Mouse (Mus musculus): Measurements from ENCODE around the gene Cox16.
"Not testable (repeated sequence)": the region's sequence is repeated elsewhere in the genome, so short reads cannot be mapped to it uniquely, and the experiment has no call there.

Gene Cox16

GRCm38 (mm10) chr12:81484727-81485191 lies at the start of gene Cox16:
TSS of gene Cox16 (minus strand) at chr12:81485127.
- peak; percentile 80 to 84 for DNase-seq (ENCODE audit: low spot score in 2 of 2)

- DNase-seq (ENCODE audit: low spot score in 2 of 2), result no peak
These were observed 48.1 kb upstream of the Cox16 start for GRCm38 (mm10) chr12:81533029-81533419.

- peak; percentile 78 to 80 for DNase-seq (ENCODE audit: low spot score in 2 of 2)
These were observed 47.5 kb upstream of the Cox16 start, which contains the start of the genes Gm20498 and Synj2bp for GRCm38 (mm10) chr12:81532316-81533028. TSS of gene Gm20498 (minus strand) at chr12:81532905. TSS of gene Synj2bp (minus strand) at chr12:81532911.

- DNase-seq (ENCODE audit: low spot score in 2 of 2), result not testable (repeated sequence)
These were observed 45.7 kb upstream of the Cox16 start for GRCm38 (mm10) chr12:81530587-81530986.

DNA sequence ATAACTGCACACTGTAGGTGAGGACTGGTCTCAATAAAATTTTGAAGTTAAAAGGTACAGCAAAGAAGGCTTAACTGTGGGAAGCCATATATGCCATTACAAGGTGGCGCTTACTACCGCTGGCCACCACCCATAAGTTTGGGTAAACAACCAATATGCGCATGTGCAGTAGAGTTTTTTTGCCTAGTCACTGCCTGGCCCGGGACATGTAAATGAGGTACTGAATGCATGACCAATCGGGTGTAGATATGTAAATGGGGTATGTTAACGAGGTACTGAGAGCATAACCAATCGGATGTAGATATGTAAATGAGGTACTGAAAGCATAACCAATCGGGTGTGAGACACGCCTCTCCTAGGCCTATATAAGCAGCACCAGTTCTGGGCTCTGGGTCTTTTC lies 12.0 kb upstream of the Cox16 start:
- DNase-seq (ENCODE audit: low spot score in 2 of 2), result not testable (repeated sequence)

- DNase-seq (ENCODE audit: low spot score in 2 of 2), result no peak
These were observed 5.6 kb upstream of the Cox16 start for GRCm38 (mm10) chr12:81490491-81490890.

GRCm38 (mm10) chr12:81485311-81485710 lies 384 bp upstream of the Cox16 start:
- DNase-seq (ENCODE audit: low spot score in 2 of 2), result no peak

- no peak for DNase-seq (ENCODE audit: low spot score in 2 of 2)
These were observed 715 bp downstream of the Cox16 start for GRCm38 (mm10) chr12:81484212-81484611.

DNA sequence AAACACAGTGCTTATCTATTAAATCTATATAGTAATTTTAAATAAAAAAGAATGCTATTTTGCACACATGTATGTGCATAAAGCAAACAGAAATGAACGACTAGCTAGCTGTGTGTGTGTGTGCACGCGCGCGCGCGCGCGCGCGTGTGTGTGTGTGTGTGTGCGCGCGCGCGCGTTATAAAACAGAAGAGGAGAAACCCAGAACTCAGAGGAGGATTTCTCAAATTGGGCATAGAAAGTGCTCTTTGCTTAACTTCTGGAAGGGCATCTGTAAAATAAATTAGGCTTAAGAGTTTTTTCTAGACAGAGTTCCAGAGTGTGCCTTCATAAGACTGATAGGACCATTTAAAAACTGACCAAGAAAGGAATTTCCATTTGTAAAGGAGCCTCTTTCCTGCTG lies 1.3 kb downstream of the Cox16 start:
- DNase-seq (ENCODE audit: low spot score in 2 of 2), result no peak

DNA sequence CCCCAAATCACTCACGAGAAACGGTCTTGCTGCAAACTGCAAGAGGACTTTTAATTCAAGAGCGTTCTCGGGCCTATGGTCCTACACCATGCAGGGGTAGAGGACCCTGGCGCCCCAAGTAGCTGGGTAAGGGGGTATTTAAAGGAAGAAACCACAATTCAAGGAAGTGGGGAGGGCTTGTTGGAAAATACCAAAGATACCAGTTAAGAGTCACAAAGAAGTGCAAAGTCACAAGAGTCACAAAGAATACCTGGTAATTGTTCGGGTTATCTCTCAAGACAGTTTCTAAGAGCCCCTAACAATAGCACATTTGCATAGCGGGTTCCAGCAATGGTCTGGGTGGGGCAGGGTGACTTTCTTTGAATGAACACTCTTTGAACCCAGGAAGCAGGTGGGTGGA lies 25.9 kb downstream of the Cox16 start:
- not testable (repeated sequence) for DNase-seq (ENCODE audit: low spot score in 2 of 2)

DNA sequence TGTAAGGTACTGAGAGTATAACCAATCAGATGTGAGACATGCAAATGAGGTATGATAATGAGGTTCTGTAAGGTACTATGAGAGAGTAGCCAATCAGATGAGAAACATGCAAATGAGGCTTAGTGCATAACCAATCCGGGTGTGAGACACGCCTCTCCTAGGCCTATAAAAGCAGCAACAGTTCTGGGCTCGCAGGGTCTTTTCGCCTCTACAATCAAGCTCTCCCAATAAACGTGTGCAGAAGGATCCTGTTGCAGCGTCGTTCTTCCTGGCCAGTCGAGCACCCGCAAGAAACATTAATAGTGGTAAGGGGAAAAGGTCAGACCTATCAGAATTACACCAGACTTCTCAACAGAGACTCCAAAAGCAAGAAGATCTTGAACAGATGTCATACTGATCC lies 45.9 kb downstream of the Cox16 start:
- not testable (repeated sequence) for DNase-seq (ENCODE audit: low spot score in 2 of 2)

GRCm38 (mm10) chr12:81434778-81435177 lies 50.1 kb downstream of the Cox16 start:
- not testable (repeated sequence) for DNase-seq (ENCODE audit: low spot score in 2 of 2)

DNA sequence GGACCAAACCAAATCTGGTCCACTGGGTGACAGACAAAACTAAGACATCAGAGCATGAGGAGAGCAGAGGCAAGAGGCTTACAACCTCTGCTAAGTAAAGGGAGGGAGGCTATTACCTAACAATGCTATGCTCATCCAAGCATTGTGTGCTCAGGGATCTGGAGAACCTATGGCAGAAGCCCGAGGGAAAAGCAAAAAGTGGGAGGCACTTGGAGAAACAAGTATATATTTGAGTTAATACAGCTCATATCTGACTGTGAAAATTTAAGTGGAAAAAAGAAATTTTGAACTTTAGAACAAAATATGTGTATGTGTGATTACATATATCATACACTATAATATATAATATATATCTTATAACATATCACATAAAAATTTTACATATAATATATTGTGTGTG lies 63.1 kb downstream of the Cox16 start, which contains the start of gene Adam4:
Gene Adam4 (minus strand): TSS at position 101 of the 400 bp plus-strand sequence.
- no peak for DNase-seq (ENCODE audit: low spot score in 2 of 2)

DNA sequence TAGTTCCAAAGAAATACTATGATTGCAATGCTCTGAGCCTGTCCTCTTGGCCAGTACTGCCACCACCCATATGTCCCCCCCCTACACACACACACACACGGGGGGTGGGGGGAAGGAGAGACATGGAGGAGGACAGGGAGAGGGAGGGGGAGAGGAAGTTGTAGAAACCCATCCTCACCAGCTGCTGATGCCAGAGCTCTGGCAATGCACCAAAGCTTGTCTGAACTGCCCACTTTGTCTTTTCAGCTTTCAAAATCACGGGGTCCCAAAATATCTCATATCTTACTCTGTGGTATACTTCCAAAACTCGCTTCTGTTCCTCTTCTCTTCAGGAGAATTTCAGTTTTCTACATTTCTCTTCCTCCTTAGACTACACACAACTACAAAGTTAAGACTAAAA lies 71.7 kb downstream of the Cox16 start:
- DNase-seq (ENCODE audit: low spot score in 2 of 2), result no peak

GRCm38 (mm10) chr12:81408966-81409365 lies 76.0 kb downstream of the Cox16 start:
- DNase-seq (ENCODE audit: low spot score in 2 of 2), result no peak

DNA sequence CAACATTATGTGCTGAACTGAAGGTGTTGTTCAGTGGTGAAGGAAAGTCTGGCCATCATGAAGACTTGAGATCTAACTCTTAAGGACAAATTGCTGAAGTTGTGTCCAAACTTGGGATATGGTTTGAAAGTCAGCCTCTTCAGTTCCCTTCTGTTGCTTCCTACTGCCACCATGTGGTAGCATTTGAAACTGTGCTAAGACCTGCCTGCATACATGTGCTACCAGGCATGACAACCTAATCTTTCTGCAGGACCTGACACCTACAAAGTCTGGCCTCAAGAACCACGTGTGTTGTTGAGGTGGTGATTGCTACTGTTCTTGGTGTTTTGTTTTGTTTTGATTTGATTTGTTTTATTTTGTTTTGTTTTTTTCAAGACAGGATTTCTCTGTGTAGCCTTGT lies 82.7 kb downstream of the Cox16 start:
- DNase-seq (ENCODE audit: low spot score in 2 of 2), result peak in 1 of 2 experiments; percentile 52

GRCm38 (mm10) chr12:81379364-81379763 lies 105.6 kb downstream of the Cox16 start, which contains the start of gene Gm4787:
TSS of gene Gm4787 (minus strand) at chr12:81379464.
- not testable (repeated sequence) for DNase-seq (ENCODE audit: low spot score in 2 of 2)

- DNase-seq (ENCODE audit: low spot score in 2 of 2), result no peak
These were observed 151.1 kb downstream of the Cox16 start for GRCm38 (mm10) chr12:81333841-81334240.

DNA sequence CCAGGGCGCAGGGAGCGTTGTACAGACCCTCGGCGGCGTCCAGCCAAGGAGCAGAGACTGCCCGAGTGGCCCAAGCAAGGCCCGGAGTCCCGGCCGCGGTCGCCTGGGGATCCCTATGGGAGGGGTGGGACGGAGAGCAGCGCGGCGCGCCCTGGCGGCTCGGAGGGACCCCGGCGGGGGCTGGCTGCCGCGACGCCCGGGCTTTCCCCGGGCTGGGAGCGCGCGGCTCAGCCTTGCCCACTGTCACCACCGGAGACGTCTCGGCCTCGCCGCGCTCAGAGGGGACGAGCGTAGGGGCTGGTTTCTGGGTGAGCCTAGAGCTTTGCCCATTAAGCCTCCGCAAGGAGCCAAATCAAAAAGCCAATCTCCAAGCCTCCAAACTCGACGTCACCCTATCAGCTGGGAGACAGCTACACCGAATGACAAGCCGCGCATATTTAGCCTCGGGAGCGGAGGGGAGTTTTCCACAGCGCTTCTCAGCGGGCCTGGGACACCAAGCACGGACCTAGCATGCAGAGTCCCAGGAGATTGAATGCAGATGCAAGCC lies 152.0 kb downstream of the Cox16 start, which contains the start of gene Slc8a3:
Gene Slc8a3 (minus strand): TSS at position 306 of the 547 bp plus-strand sequence.
- DNase-seq (ENCODE audit: low spot score in 2 of 2), result no peak

- DNase-seq (ENCODE audit: low spot score in 2 of 2), result no peak
These were observed 152.7 kb downstream of the Cox16 start for GRCm38 (mm10) chr12:81331937-81332874.

- DNase-seq (ENCODE audit: low spot score in 2 of 2), result no peak
These were observed 153.8 kb downstream of the Cox16 start for GRCm38 (mm10) chr12:81331046-81331638.
